Mouse (Mus musculus): ENCODE data around the gene Pycr2. TPM values are rescaled to one million over a fixed set of nuclear protein-coding genes. Genes with fewer than 3 reads are reported as not detected.

The Pycr2 gene
- 64.3 and 72.5 TPM in 2 replicates for polyA plus RNA-seq (2014; fragmentation: Nextera tagmentation; extraction: Ambion mirVana)

DNA sequence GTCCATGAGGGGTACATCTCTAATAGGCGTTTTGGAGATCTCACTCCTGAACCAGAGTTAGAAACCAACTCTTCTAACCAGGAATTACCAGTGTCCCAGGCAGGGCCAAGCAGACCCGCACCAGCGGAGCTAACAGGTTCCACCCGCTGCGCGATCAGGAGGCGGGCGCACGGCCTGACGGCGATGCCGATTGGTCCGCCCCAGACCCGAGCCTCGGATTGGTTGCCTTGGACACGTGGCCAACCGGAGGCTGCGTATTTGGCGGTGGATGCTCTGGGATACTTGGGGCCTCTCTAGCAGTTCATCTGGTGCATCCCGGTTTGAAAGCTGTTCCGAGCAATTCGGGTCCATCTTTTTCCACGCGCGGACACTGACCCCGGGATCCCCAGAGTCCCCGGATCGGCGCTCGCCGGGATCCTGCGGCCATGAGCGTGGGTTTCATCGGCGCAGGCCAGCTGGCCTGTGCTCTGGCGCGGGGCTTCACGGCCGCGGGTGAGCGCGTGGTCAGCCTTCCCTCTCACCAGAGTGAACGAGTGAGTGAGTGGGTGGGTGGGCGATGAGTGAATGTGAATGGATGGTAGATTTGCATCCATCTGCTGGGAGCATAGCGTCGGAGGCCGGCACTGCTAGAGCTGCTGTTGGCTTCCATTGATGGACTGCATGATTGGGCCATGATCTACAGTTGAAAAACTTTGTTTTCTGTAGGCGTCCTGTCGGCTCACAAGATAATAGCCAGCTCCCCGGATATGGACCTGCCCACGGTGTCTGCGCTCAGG, at the start of gene Pycr2:
TSS of gene Pycr2 (plus strand) at position 255 of the 776 bp plus-strand sequence.
- ATAC-seq (replicated peaks; ENCODE audit: insufficient number of reproducible peaks, low FRiP score, low TSS enrichment) = peak; percentile 94

DNA sequence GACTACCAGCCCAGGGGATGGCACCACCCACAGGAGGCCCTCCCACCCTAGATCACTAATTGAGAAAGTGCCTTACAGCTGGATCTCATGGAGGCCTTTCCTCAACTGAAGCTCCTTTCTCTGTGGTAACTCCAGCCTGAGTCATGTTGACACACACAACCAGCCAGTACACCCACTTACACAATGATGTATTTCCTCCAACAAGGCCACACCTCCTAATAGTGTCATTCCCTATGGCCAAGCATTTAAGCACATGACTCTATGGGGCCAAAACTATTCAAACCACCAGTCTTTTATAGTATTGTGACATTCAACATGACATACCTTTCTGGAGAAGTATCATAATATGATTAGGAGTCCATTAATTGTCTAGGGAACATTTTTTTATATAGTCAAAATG, 45.3 kb upstream of the Pycr2 start:
- H3K27me3 ChIP-seq (ENCODE audit: control insufficient read depth, insufficient read depth, low read length) = no peaks in the 10 kb centered on the region
- no peaks in the 10 kb centered on the region for H3K4me1 ChIP-seq (ENCODE audit: control insufficient read depth, insufficient read depth, low read length)
- H3K9ac ChIP-seq (ENCODE audit: low read depth, low read length) = no peak overlapping the region
- H3K36me3 ChIP-seq (ENCODE audit: control insufficient read depth, insufficient read depth, low read length) = peaks cover 42% of the 10 kb centered on the region
- no peak for ATAC-seq (replicated peaks; ENCODE audit: insufficient number of reproducible peaks, low FRiP score, low TSS enrichment)
- no peak overlapping the region for H3K27ac ChIP-seq (ENCODE audit: low read depth, low read length)
- H3K4me2 ChIP-seq = no peak overlapping the region
- H3K4me3 ChIP-seq (ENCODE audit: low read depth, low read length) = no peak overlapping the region
- no peaks in the 10 kb centered on the region for H3K9me3 ChIP-seq (replicated peaks; ENCODE audit: control insufficient read depth, low read length)

More for the DNA sequence above, at the start of gene Pycr2:
- Histone ChIP-seq H3K27me3 (ENCODE audit: control insufficient read depth, insufficient read depth, low read length) (no peaks in the 10 kb centered on the region), H3K9ac (ENCODE audit: low read depth, low read length) (peak within 1 kb of the TSS; percentile 88), H3K9me3 (replicated peaks; ENCODE audit: control insufficient read depth, low read length) (no peaks in the 10 kb centered on the region), H3K4me1 (ENCODE audit: control insufficient read depth, insufficient read depth, low read length) (peaks cover 5% of the 10 kb centered on the region; the same call in 1 of the 2 replicates), H3K36me3 (ENCODE audit: control insufficient read depth, insufficient read depth, low read length) (peaks cover 13% of the 10 kb centered on the region), H3K4me3 (ENCODE audit: low read depth, low read length) (peak within 1 kb of the TSS; percentile 78), H3K4me2 (peak within 1 kb of the TSS; percentile 87), H3K27ac (ENCODE audit: low read depth, low read length) (peak within 1 kb of the TSS; percentile 90)
- under 1% methylated on average over 52 of the region's 52 CpGs for WGBS (ENCODE audit: insufficient replicate concordance)

DNA sequence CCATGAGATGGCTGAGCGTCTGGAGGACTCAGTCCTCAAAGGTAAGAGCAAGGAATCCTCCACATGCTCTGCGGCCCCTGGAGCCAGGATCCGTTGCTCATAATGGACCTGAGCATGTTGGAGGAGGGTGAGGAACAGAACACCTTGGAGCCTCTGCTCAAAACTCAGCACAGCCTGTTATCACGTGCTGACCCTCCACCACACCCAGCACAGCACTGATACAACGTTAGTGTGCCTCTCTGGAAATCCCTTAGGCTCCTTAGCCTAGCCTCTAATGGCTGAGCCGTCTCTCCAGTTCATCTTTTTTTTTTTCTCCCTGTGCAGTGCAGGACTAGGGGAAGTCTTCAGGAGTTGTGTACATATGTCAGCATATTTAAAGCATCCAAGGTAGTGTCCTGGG, 44.1 kb upstream of the Pycr2 start:
- no peaks in the 10 kb centered on the region for H3K4me1 ChIP-seq (ENCODE audit: control insufficient read depth, insufficient read depth, low read length)
- WGBS (ENCODE audit: insufficient replicate concordance) = 74% methylated on average over 6 of the region's 6 CpGs
- no peak overlapping the region for H3K27ac ChIP-seq (ENCODE audit: low read depth, low read length)
- peaks cover 48% of the 10 kb centered on the region for H3K36me3 ChIP-seq (ENCODE audit: control insufficient read depth, insufficient read depth, low read length)
- no peaks in the 10 kb centered on the region for H3K27me3 ChIP-seq (ENCODE audit: control insufficient read depth, insufficient read depth, low read length)
- H3K9ac ChIP-seq (ENCODE audit: low read depth, low read length) = no peak overlapping the region
- H3K9me3 ChIP-seq (replicated peaks; ENCODE audit: control insufficient read depth, low read length) = no peaks in the 10 kb centered on the region
- no peak overlapping the region for H3K4me2 ChIP-seq
- H3K4me3 ChIP-seq (ENCODE audit: low read depth, low read length) = no peak overlapping the region
- ATAC-seq (replicated peaks; ENCODE audit: insufficient number of reproducible peaks, low FRiP score, low TSS enrichment) = no peak; the same call in 1 of the 2 replicates

DNA sequence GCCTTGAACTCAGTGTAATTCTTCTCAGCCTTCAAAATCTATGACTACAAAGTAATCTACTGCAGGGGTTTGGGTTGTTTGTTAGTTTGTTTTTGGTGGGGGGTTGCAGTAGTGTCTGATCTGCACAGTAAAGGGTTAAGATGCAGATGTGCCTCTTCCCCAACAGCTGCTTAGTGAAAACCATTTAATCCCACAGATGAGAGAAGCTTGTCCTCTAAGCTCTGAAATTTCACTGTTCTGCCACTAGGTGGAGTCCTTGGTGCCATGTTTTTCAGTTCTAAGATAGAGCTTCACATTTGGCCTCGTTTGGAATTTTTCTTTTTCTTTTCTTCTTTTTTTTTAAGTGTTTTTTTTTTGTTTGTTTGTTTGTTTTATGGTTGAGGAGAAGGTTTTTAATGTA, 40.5 kb upstream of the Pycr2 start:
- H3K9me3 ChIP-seq (replicated peaks; ENCODE audit: control insufficient read depth, low read length) = no peaks in the 10 kb centered on the region
- no peaks in the 10 kb centered on the region for H3K27me3 ChIP-seq (ENCODE audit: control insufficient read depth, insufficient read depth, low read length)
- H3K4me1 ChIP-seq (ENCODE audit: control insufficient read depth, insufficient read depth, low read length) = 0 out of 2 replicates have a peak, but pooled peaks cover 4% of the 10 kb centered on the region
- H3K36me3 ChIP-seq (ENCODE audit: control insufficient read depth, insufficient read depth, low read length) = peaks cover 33% of the 10 kb centered on the region
- 18% methylated on average over 1 of the region's 1 CpGs for WGBS (ENCODE audit: insufficient replicate concordance)
- ATAC-seq (replicated peaks; ENCODE audit: insufficient number of reproducible peaks, low FRiP score, low TSS enrichment) = no peak
- no peak overlapping the region for H3K4me2 ChIP-seq
- H3K9ac ChIP-seq (ENCODE audit: low read depth, low read length) = no peak overlapping the region
- H3K4me3 ChIP-seq (ENCODE audit: low read depth, low read length) = no peak overlapping the region
- H3K27ac ChIP-seq (ENCODE audit: low read depth, low read length) = no peak overlapping the region

DNA sequence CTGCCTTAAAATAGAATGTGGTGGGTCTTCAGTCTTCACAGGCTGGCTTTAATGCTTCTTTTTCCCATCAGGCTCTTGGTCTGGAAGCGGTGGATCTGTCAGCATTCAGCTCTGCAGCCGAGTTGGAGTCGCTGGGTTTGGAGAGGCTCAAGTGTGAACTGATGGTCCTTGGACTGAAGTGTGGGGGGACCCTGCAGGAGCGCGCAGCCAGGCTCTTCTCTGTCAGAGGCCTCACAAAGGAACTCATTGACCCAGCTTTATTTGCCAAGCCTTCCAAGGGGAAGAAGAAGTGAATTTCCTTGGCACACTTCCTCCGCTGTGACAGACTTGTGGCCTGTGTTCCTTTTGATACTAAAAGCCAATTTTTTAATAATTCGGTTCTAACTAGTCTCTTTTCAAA, 38.1 kb upstream of the Pycr2 start:
- H3K4me3 ChIP-seq (ENCODE audit: low read depth, low read length) = no peak overlapping the region
- no peaks in the 10 kb centered on the region for H3K9me3 ChIP-seq (replicated peaks; ENCODE audit: control insufficient read depth, low read length)
- no peak overlapping the region for H3K9ac ChIP-seq (ENCODE audit: low read depth, low read length)
- no peak overlapping the region for H3K27ac ChIP-seq (ENCODE audit: low read depth, low read length)
- H3K4me2 ChIP-seq = no peak overlapping the region
- ATAC-seq (replicated peaks; ENCODE audit: insufficient number of reproducible peaks, low FRiP score, low TSS enrichment) = no peak
- WGBS (ENCODE audit: insufficient replicate concordance) = 70% methylated on average over 7 of the region's 7 CpGs
- H3K4me1 ChIP-seq (ENCODE audit: control insufficient read depth, insufficient read depth, low read length) = 0 out of 2 replicates have a peak, but pooled peaks cover 6% of the 10 kb centered on the region
- no peaks in the 10 kb centered on the region for H3K27me3 ChIP-seq (ENCODE audit: control insufficient read depth, insufficient read depth, low read length)
- H3K36me3 ChIP-seq (ENCODE audit: control insufficient read depth, insufficient read depth, low read length) = peaks cover 15% of the 10 kb centered on the region

DNA sequence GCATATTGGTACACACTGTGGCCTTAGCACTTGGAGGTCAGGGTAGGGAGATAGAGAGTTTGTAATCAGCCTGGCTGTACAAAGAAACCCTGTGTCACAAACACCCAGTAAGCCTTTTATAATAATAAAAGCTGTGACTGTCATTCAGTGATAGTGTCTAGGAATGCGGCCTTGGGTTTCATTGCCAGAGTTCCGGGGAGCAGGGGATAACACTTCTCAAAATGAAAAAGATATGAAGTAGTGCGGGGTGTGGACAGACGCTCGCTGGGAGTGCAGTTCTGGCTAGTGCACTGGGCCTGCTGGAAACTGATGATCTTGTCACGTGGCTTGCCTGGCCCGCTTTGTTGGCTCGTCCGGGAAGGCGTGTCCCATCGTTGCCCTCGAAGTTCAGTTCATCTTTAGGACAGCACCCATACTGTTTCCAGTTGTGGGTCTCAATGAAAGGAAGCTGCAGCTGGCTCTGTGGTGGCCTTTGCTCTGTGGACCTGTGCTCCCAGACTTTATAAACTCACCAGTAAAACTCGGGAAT, 33.9 kb upstream of the Pycr2 start:
- 63% methylated on average over 13 of the region's 13 CpGs for WGBS (ENCODE audit: insufficient replicate concordance)
- peaks cover 6% of the 10 kb centered on the region for H3K36me3 ChIP-seq (ENCODE audit: control insufficient read depth, insufficient read depth, low read length)
- no peak overlapping the region for H3K4me2 ChIP-seq
- no peak for ATAC-seq (replicated peaks; ENCODE audit: insufficient number of reproducible peaks, low FRiP score, low TSS enrichment)
- no peak overlapping the region for H3K27ac ChIP-seq (ENCODE audit: low read depth, low read length)
- H3K4me3 ChIP-seq (ENCODE audit: low read depth, low read length) = no peak overlapping the region
- H3K9me3 ChIP-seq (replicated peaks; ENCODE audit: control insufficient read depth, low read length) = no peaks in the 10 kb centered on the region
- H3K9ac ChIP-seq (ENCODE audit: low read depth, low read length) = no peak overlapping the region
- 0 out of 2 replicates have a peak, but pooled peaks cover 6% of the 10 kb centered on the region for H3K4me1 ChIP-seq (ENCODE audit: control insufficient read depth, insufficient read depth, low read length)
- no peaks in the 10 kb centered on the region for H3K27me3 ChIP-seq (ENCODE audit: control insufficient read depth, insufficient read depth, low read length)

DNA sequence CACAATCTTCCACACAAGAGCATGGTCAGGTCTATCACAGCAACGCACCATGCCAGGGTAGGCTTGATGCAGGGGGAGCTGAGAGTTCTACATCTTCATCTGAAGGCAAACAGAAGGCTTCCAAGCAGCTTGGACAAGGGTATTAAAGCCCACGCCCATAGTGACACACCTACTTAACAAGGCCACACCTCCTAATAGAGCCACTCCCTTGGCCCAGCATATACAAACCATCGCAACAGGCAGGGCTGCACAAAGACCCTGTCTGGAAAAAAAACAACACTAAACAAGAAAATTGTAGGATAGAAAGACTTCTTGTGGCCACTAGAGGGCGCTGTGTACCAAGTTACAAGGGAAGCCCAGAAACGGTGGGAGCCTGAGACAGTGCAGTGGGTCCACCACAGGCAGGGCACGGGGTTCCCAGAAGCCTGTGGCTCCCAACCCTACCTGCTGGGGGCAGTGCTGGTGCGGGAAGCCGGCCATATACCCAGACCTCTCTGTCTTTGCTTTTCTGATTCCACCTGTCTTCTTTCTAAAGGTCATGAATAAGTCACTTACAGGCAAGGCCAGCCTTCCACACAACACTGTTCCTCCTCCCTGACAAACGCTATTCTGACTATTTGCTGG, 30.1 kb upstream of the Pycr2 start:
- Histone ChIP-seq H3K36me3 (ENCODE audit: control insufficient read depth, insufficient read depth, low read length) (no peaks in the 10 kb centered on the region), H3K4me1 (ENCODE audit: control insufficient read depth, insufficient read depth, low read length) (0 out of 2 replicates have a peak, but pooled peaks cover 2% of the 10 kb centered on the region), H3K4me2 (no peak overlapping the region), H3K4me3 (ENCODE audit: low read depth, low read length) (no peak overlapping the region), H3K27ac (ENCODE audit: low read depth, low read length) (no peak overlapping the region), H3K27me3 (ENCODE audit: control insufficient read depth, insufficient read depth, low read length) (no peaks in the 10 kb centered on the region), H3K9ac (ENCODE audit: low read depth, low read length) (no peak overlapping the region), H3K9me3 (replicated peaks; ENCODE audit: control insufficient read depth, low read length) (no peaks in the 10 kb centered on the region)
- no peak for ATAC-seq (replicated peaks; ENCODE audit: insufficient number of reproducible peaks, low FRiP score, low TSS enrichment)
- 19% methylated on average over 9 of the region's 9 CpGs for WGBS (ENCODE audit: insufficient replicate concordance)

DNA sequence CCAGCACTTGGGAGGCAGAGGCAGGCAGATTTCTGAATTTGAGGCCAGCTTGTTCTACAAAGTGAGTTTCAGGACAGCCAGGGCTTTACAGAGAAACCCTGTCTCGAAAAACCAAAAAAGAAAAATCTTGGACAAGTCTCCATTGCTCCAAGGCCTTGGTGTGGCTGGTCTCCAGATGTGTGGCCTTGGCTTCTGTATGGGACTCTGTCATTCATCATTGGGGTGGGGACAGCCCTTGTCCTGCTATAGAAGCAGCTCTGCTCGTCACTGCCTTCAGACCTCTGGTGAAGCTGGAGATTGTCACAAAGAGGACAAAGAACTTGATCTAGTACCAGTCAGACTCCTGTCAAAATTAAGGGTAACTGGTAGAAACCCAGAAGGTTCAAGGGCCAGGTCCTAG, 29.5 kb upstream of the Pycr2 start:
- H3K27me3 ChIP-seq (ENCODE audit: control insufficient read depth, insufficient read depth, low read length) = no peaks in the 10 kb centered on the region
- no peak overlapping the region for H3K27ac ChIP-seq (ENCODE audit: low read depth, low read length)
- ATAC-seq (replicated peaks; ENCODE audit: insufficient number of reproducible peaks, low FRiP score, low TSS enrichment) = no peak
- H3K4me1 ChIP-seq (ENCODE audit: control insufficient read depth, insufficient read depth, low read length) = 0 out of 2 replicates have a peak, but pooled peaks cover 2% of the 10 kb centered on the region
- H3K36me3 ChIP-seq (ENCODE audit: control insufficient read depth, insufficient read depth, low read length) = no peaks in the 10 kb centered on the region
- no peaks in the 10 kb centered on the region for H3K9me3 ChIP-seq (replicated peaks; ENCODE audit: control insufficient read depth, low read length)
- no peak overlapping the region for H3K4me2 ChIP-seq
- H3K9ac ChIP-seq (ENCODE audit: low read depth, low read length) = no peak overlapping the region
- no peak overlapping the region for H3K4me3 ChIP-seq (ENCODE audit: low read depth, low read length)
- WGBS (ENCODE audit: insufficient replicate concordance) = 67% methylated on average over 2 of the region's 2 CpGs

All from heart, embryonic 11.5 days (tissue).